Mouse (Mus musculus) stomach, embryonic 14.5 days (tissue): ENCODE measurements around the gene Pi4ka. TPM values are rescaled to one million over a fixed set of nuclear protein-coding genes. Genes with fewer than 3 reads are reported as not detected.

Experiments used
- ATAC-seq: fragments of 200-750 bp; cut with Nextera tagmentation; 2 replicates; pipeline ENCODE4 v1.8.0; 2017; ENCODE audit warnings: low read depth, moderate TSS enrichment; ENCODE audit not compliant: insufficient number of reproducible peaks, insufficient read depth, low FRiP score
- H3K27ac ChIP-seq: fragments of 300-500 bp; sonication (generic); 2 replicates; pipeline ENCODE4 v1.5.1; 2014; ENCODE audit warnings: mild to moderate bottlenecking, low read length, moderate library complexity, mixed read lengths
- H3K27me3 ChIP-seq: fragments of 300-500 bp; sonication (generic); 2 replicates; pipeline ENCODE4 v1.6.1; 2014; ENCODE audit warnings: low read length, control low read depth, mixed read lengths; ENCODE audit not compliant: control insufficient read depth, insufficient read depth
- H3K36me3 ChIP-seq: fragments of 300-500 bp; sonication (generic); 2 replicates; pipeline ENCODE4 v1.6.1; 2014; ENCODE audit warnings: mild to moderate bottlenecking, control low read depth, low read length, moderate library complexity, mixed read lengths; ENCODE audit not compliant: control insufficient read depth, insufficient read depth
- H3K4me1 ChIP-seq: fragments of 300-500 bp; sonication (generic); 2 replicates; pipeline ENCODE4 v1.6.1; 2014; ENCODE audit warnings: low read length, control low read depth, mixed read lengths; ENCODE audit not compliant: control insufficient read depth, insufficient read depth
- H3K4me2 ChIP-seq: fragments of 300-500 bp; sonication (generic); replicated peaks from 2 replicates; pipeline ENCODE4 v1.6.1; 2014; ENCODE audit warnings: low read depth, low read length, control low read depth
- H3K4me3 ChIP-seq: fragments of 300-500 bp; sonication (generic); 2 replicates; pipeline ENCODE4 v1.5.1; 2014; ENCODE audit warnings: low read depth, low read length, control low read depth
- H3K9ac ChIP-seq: fragments of 300-500 bp; sonication (generic); replicated peaks from 2 replicates; pipeline ENCODE4 v1.6.1; 2014; ENCODE audit warnings: low read depth, mild to moderate bottlenecking, control low read depth, low read length, moderate library complexity, mixed read lengths
- H3K9me3 ChIP-seq: fragments of 300-500 bp; sonication (generic); 2 replicates; pipeline ENCODE4 v1.6.1; 2016; ENCODE audit warnings: low read depth, low read length, control low read depth; ENCODE audit not compliant: control insufficient read depth
- WGBS: fragments of 180-500 bp; shearing (Covaris S2); extraction: QIAGEN DNeasy Blood & Tissue Kit; methylation state at CpG from one replicate; pipeline ENCODE4 v1.1.7; 2014; 5-methylcytosine and 5-hydroxymethylcytosine counted together
- polyA plus RNA-seq: library from polyadenylated mRNA; unstranded; fragments of >200 nt; fragmentation: Nextera tagmentation; extraction: Ambion mirVana; gene quantifications from 2 replicates; pipeline ENCODE4 v1.2.1, GENCODE M21; 2014

Gene Pi4ka
- polyA plus RNA-seq, result 39.0 and 42.8 TPM in 2 replicates

GRCm38 (mm10) chr16:17405736-17406443, at the start of gene Pi4ka, which contains the start of gene Snap29:
Gene Pi4ka, minus strand, starts transcription at chr16:17406314.
Gene Snap29, plus strand, starts transcription at chr16:17405986.
- Histone ChIP-seq H3K9ac (peak within 1 kb of the TSS; percentile 57), H3K27ac (peak within 1 kb of the TSS; percentile 72; the same call in 1 of the 2 replicates), H3K9me3 (no peaks in the 10 kb centered on the region), H3K4me2 (peak within 1 kb of the TSS; percentile 86), H3K36me3 (no peaks in the 10 kb centered on the region), H3K4me3 (peak within 1 kb of the TSS; percentile 73), H3K27me3 (no peaks in the 10 kb centered on the region), H3K4me1 (peaks cover 17% of the 10 kb centered on the region)
- WGBS, result under 1% methylated on average over 59 of the region's 69 CpGs
- ATAC-seq, result peak; percentile 98

- no peak for ATAC-seq
- peaks cover 13% of the 10 kb centered on the region; the same call in 1 of the 2 replicates for H3K4me1 ChIP-seq
- H3K27ac ChIP-seq, result peak overlapping the region; percentile 96
- H3K9ac ChIP-seq, result peak overlapping the region; percentile 92
- peak overlapping the region; percentile 94 for H3K4me2 ChIP-seq
- peak overlapping the region; percentile 98 for H3K4me3 ChIP-seq
- H3K9me3 ChIP-seq, result no peaks in the 10 kb centered on the region
- peaks cover 12% of the 10 kb centered on the region; the same call in 1 of the 2 replicates for H3K36me3 ChIP-seq
- WGBS, result under 1% methylated on average over 24 of the region's 24 CpGs
- H3K27me3 ChIP-seq, result no peaks in the 10 kb centered on the region
Observed at GRCm38 (mm10) chr16:17452373-17452715, 46.2 kb upstream of the Pi4ka start.

- peak within 1 kb of the TSS; percentile 96 for H3K27ac ChIP-seq
- under 1% methylated on average over 63 of the region's 63 CpGs for WGBS
- peaks cover 11% of the 10 kb centered on the region; the same call in 1 of the 2 replicates for H3K36me3 ChIP-seq
- H3K27me3 ChIP-seq, result no peaks in the 10 kb centered on the region
- peak; percentile 98 for ATAC-seq
- peak within 1 kb of the TSS; percentile 98 for H3K4me3 ChIP-seq
- H3K9ac ChIP-seq, result peak within 1 kb of the TSS; percentile 92
- H3K9me3 ChIP-seq, result no peaks in the 10 kb centered on the region
- H3K4me1 ChIP-seq, result peaks cover 13% of the 10 kb centered on the region; the same call in 1 of the 2 replicates
- peak within 1 kb of the TSS; percentile 94 for H3K4me2 ChIP-seq
Observed at GRCm38 (mm10) chr16:17451541-17452372, 45.6 kb upstream of the Pi4ka start, which contains the start of gene Crkl. Gene Crkl, plus strand, starts transcription at chr16:17451987.

DNA sequence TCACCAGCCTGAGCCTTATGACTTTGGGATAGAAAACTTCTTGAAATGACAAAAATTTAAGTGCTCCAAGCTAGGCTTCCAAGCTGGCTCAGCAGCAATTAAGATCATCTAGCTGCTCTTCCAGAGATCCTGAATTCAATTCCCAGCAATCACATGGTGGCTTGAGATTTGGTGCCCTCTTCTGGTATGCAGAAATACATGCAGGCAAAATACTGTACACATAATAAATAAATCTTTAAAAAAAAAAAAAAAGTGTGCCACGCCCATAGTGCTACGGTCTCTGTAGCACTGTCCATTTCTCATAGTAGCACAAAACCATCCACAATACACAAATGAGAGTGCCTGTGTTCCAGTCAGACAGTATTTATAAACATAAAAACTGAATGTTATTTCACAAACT, 26.5 kb upstream of the Pi4ka start:
- H3K9me3 ChIP-seq, result no peaks in the 10 kb centered on the region
- H3K4me3 ChIP-seq, result no peak overlapping the region
- ATAC-seq, result no peak
- WGBS, result 67% methylated on average over 2 of the region's 2 CpGs
- no peak overlapping the region for H3K4me2 ChIP-seq
- H3K4me1 ChIP-seq, result no peaks in the 10 kb centered on the region
- H3K27me3 ChIP-seq, result no peaks in the 10 kb centered on the region
- no peak overlapping the region for H3K9ac ChIP-seq
- H3K27ac ChIP-seq, result no peak overlapping the region
- H3K36me3 ChIP-seq, result peaks cover 4% of the 10 kb centered on the region; the same call in 1 of the 2 replicates

- H3K9ac ChIP-seq, result no peak overlapping the region
- H3K27ac ChIP-seq, result no peak overlapping the region
- no peaks in the 10 kb centered on the region for H3K27me3 ChIP-seq
- no peak overlapping the region for H3K4me3 ChIP-seq
- H3K9me3 ChIP-seq, result no peaks in the 10 kb centered on the region
- 81% methylated on average over 3 of the region's 3 CpGs for WGBS
- no peak for ATAC-seq
- H3K4me1 ChIP-seq, result no peaks in the 10 kb centered on the region
- H3K4me2 ChIP-seq, result no peak overlapping the region
- peaks cover 28% of the 10 kb centered on the region for H3K36me3 ChIP-seq
Observed at GRCm38 (mm10) chr16:17423021-17423420, 16.9 kb upstream of the Pi4ka start.

DNA sequence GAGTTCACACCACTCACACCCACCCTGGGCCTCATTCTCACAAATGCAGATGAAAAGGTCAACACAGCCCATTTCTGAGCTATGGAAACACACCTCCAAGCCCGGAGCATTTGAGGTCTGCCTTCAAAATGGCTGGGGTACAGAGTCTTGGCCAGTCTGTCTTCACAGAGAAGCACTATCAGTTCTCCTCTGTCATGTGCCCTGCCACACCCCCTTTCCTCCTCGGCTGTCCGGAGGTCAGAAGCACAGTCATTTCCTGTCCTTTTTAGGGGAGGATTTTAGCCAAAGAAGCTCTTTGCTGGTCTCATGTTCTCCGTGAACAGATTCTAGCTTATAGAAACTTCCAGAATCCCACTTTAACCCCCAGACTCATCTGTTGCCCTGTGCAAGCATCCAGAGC, 4.1 kb upstream of the Pi4ka start:
- Histone ChIP-seq H3K9me3 (no peaks in the 10 kb centered on the region), H3K4me2 (no peak overlapping the region), H3K9ac (no peak overlapping the region), H3K27me3 (no peaks in the 10 kb centered on the region), H3K4me3 (no peak overlapping the region), H3K27ac (peak overlapping the region; percentile 6; the same call in 1 of the 2 replicates), H3K4me1 (peaks cover 6% of the 10 kb centered on the region; the same call in 1 of the 2 replicates), H3K36me3 (no peaks in the 10 kb centered on the region)
- 42% methylated on average over 4 of the region's 4 CpGs for WGBS
- ATAC-seq, result no peak

GRCm38 (mm10) chr16:17409046-17409445, 2.9 kb upstream of the Pi4ka start:
- peaks cover 17% of the 10 kb centered on the region for H3K4me1 ChIP-seq
- no peak for ATAC-seq
- no peaks in the 10 kb centered on the region for H3K27me3 ChIP-seq
- WGBS, result 95% methylated on average over 2 of the region's 2 CpGs
- H3K4me2 ChIP-seq, result no peak overlapping the region
- H3K9me3 ChIP-seq, result no peaks in the 10 kb centered on the region
- no peak overlapping the region for H3K4me3 ChIP-seq
- no peak overlapping the region for H3K9ac ChIP-seq
- H3K27ac ChIP-seq, result no peak overlapping the region
- no peaks in the 10 kb centered on the region for H3K36me3 ChIP-seq

DNA sequence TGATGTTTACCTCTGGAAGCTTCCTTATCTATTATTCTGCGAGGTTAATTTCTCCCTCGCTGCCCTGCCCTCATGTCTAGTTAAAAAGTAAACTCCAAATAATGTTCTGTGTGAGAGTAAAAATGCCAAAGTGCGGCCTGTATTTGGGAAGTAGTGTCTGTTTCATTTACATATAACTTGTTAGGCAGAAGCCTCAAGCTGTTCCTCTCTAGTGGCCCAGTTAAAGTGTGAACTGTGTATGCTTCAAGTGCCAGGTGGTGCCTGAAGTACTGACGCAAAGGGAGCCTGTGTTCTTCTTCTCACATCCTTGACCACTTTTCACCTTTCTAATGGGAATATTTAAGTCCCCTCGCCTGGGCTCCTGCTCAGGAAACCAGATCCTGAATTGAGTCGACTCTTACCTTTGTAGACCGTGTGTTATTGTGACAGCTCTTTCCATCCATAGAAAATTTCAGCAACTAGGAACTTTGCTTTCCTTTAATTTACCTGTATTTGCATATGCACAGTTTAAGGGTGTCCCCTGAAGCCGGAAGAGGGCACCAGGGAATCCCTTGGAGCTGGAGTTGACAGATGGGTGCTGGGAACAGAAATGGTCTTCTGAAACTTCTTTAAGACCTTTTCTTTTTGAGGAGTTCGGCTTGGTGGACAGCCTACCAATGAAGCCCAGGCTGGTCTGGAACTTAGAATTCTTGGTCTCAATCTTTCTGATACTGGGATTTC, 558 bp upstream of the Pi4ka start:
- ATAC-seq, result no peak
- no peaks in the 10 kb centered on the region for H3K27me3 ChIP-seq
- H3K4me2 ChIP-seq, result peak overlapping the region; percentile 53
- H3K9me3 ChIP-seq, result no peaks in the 10 kb centered on the region
- no peaks in the 10 kb centered on the region for H3K36me3 ChIP-seq
- H3K4me1 ChIP-seq, result peaks cover 17% of the 10 kb centered on the region
- peak overlapping the region; percentile 73 for H3K4me3 ChIP-seq
- no peak overlapping the region for H3K27ac ChIP-seq
- WGBS, result 31% methylated on average over 9 of the region's 9 CpGs
- peak overlapping the region; percentile 45; the same call in 1 of the 2 replicates for H3K9ac ChIP-seq
